Mouse (Mus musculus): ENCODE data around the gene Olfr1288. TPM values are rescaled to one million over a fixed set of nuclear protein-coding genes. Genes with fewer than 3 reads are reported as not detected.

Olfr1288 gene
- not detected in 2 replicates for polyA plus RNA-seq (2015; fragmentation: Nextera tagmentation; extraction: Ambion mirVana)

GRCm38 (mm10) chr2:111473801-111474200, at the start of gene Olfr1288:
Olfr1288 (plus strand) TSS chr2:111474101.
- no peak within 1 kb of the TSS for H3K9ac ChIP-seq (replicated peaks)
- no peak within 1 kb of the TSS for H3K4me3 ChIP-seq
- H3K4me1 ChIP-seq = no peaks in the 10 kb centered on the region
- no peaks in the 10 kb centered on the region for H3K27me3 ChIP-seq
- H3K27ac ChIP-seq (replicated peaks) = no peak within 1 kb of the TSS
- H3K36me3 ChIP-seq = no peaks in the 10 kb centered on the region
- ATAC-seq (replicated peaks) = no peak
- H3K9me3 ChIP-seq = no peaks in the 10 kb centered on the region
- H3K4me2 ChIP-seq (replicated peaks) = no peak within 1 kb of the TSS
- 100% methylated on average over 1 of the region's 1 CpGs for WGBS

- no peak within 1 kb of the TSS for H3K4me2 ChIP-seq (replicated peaks)
- no peaks in the 10 kb centered on the region for H3K36me3 ChIP-seq
- H3K27me3 ChIP-seq = no peaks in the 10 kb centered on the region
- no peak within 1 kb of the TSS for H3K4me3 ChIP-seq
- no peak within 1 kb of the TSS for H3K27ac ChIP-seq (replicated peaks)
- no peak for ATAC-seq (replicated peaks)
- WGBS = 67% methylated on average over 1 of the region's 1 CpGs
- H3K4me1 ChIP-seq = no peaks in the 10 kb centered on the region
- no peaks in the 10 kb centered on the region for H3K9me3 ChIP-seq
- no peak within 1 kb of the TSS for H3K9ac ChIP-seq (replicated peaks)
Observed at GRCm38 (mm10) chr2:111448842-111449241, 25.1 kb upstream of the Olfr1288 start, which contains the start of gene Olfr1287. Olfr1287 (plus strand) TSS chr2:111449142.

GRCm38 (mm10) chr2:111480519-111480918, 6.6 kb downstream of the Olfr1288 start, which contains the start of gene Olfr1289:
Olfr1289 (plus strand) TSS chr2:111480819.
- Histone ChIP-seq H3K9ac (replicated peaks) (no peak within 1 kb of the TSS), H3K9me3 (no peaks in the 10 kb centered on the region), H3K27ac (replicated peaks) (no peak within 1 kb of the TSS), H3K4me1 (no peaks in the 10 kb centered on the region), H3K36me3 (no peaks in the 10 kb centered on the region), H3K27me3 (no peaks in the 10 kb centered on the region), H3K4me2 (replicated peaks) (no peak within 1 kb of the TSS), H3K4me3 (no peak within 1 kb of the TSS)
- WGBS = 72% methylated on average over 1 of the region's 1 CpGs
- ATAC-seq (replicated peaks) = no peak

- H3K27me3 ChIP-seq = no peaks in the 10 kb centered on the region
- no peak within 1 kb of the TSS for H3K4me2 ChIP-seq (replicated peaks)
- no peak within 1 kb of the TSS for H3K9ac ChIP-seq (replicated peaks)
- no peaks in the 10 kb centered on the region for H3K4me1 ChIP-seq
- H3K36me3 ChIP-seq = no peaks in the 10 kb centered on the region
- H3K9me3 ChIP-seq = no peaks in the 10 kb centered on the region
- H3K4me3 ChIP-seq = no peak within 1 kb of the TSS
- WGBS = 82% methylated on average over 5 of the region's 5 CpGs
- H3K27ac ChIP-seq (replicated peaks) = no peak within 1 kb of the TSS
- no peak for ATAC-seq (replicated peaks)
Observed at GRCm38 (mm10) chr2:111493729-111494128, 19.8 kb downstream of the Olfr1288 start, which contains the start of gene Olfr1290. Olfr1290 (minus strand) TSS chr2:111493829.

GRCm38 (mm10) chr2:111496880-111497279, 23.0 kb downstream of the Olfr1288 start, which contains the start of gene Olfr1291-ps1:
Olfr1291-ps1 (plus strand) TSS chr2:111497180.
- H3K4me3 ChIP-seq = no peak within 1 kb of the TSS
- no peak for ATAC-seq (replicated peaks)
- no peak within 1 kb of the TSS for H3K4me2 ChIP-seq (replicated peaks)
- no peaks in the 10 kb centered on the region for H3K4me1 ChIP-seq
- H3K27me3 ChIP-seq = no peaks in the 10 kb centered on the region
- 94% methylated on average over 3 of the region's 3 CpGs for WGBS
- H3K9ac ChIP-seq (replicated peaks) = no peak within 1 kb of the TSS
- no peaks in the 10 kb centered on the region for H3K9me3 ChIP-seq
- H3K36me3 ChIP-seq = no peaks in the 10 kb centered on the region
- no peak within 1 kb of the TSS for H3K27ac ChIP-seq (replicated peaks)

GRCm38 (mm10) chr2:111517451-111517850, 43.5 kb downstream of the Olfr1288 start:
- Histone ChIP-seq H3K9me3 (peaks cover 4% of the 10 kb centered on the region; the same call in 1 of the 2 replicates), H3K27ac (replicated peaks) (no peak overlapping the region), H3K27me3 (no peaks in the 10 kb centered on the region), H3K9ac (replicated peaks) (no peak overlapping the region), H3K4me3 (no peak overlapping the region), H3K36me3 (no peaks in the 10 kb centered on the region), H3K4me2 (replicated peaks) (no peak overlapping the region), H3K4me1 (no peaks in the 10 kb centered on the region)
- WGBS = 91% methylated on average over 10 of the region's 10 CpGs
- no peak for ATAC-seq (replicated peaks)

GRCm38 (mm10) chr2:111524903-111525302, 51.0 kb downstream of the Olfr1288 start, which contains the start of gene Olfr1293-ps:
Olfr1293-ps (plus strand) TSS chr2:111525203.
- Histone ChIP-seq H3K27ac (replicated peaks) (no peak within 1 kb of the TSS), H3K36me3 (no peaks in the 10 kb centered on the region), H3K4me1 (no peaks in the 10 kb centered on the region), H3K4me2 (replicated peaks) (no peak within 1 kb of the TSS), H3K4me3 (no peak within 1 kb of the TSS), H3K9me3 (no peaks in the 10 kb centered on the region), H3K27me3 (no peaks in the 10 kb centered on the region), H3K9ac (replicated peaks) (no peak within 1 kb of the TSS)
- WGBS = 93% methylated on average over 1 of the region's 1 CpGs
- ATAC-seq (replicated peaks) = no peak

Other genes starting within 250 kb of the Olfr1288 start
- not detected in 2 replicates for gene 4930430A15Rik, start 244.5 kb upstream of the Olfr1288 start, polyA plus RNA-seq (2015; fragmentation: Nextera tagmentation; extraction: Ambion mirVana)
- gene Olfr1275, start 238.8 kb upstream of the Olfr1288 start, polyA plus RNA-seq (2015; fragmentation: Nextera tagmentation; extraction: Ambion mirVana) = not detected in 2 replicates
- gene Olfr1276, start 219.6 kb upstream of the Olfr1288 start, polyA plus RNA-seq (2015; fragmentation: Nextera tagmentation; extraction: Ambion mirVana) = not detected in 2 replicates
- gene Olfr1277, start 200.0 kb upstream of the Olfr1288 start, polyA plus RNA-seq (2015; fragmentation: Nextera tagmentation; extraction: Ambion mirVana) = not detected in 2 replicates
- gene Olfr1278, start 184.0 kb upstream of the Olfr1288 start, polyA plus RNA-seq (2015; fragmentation: Nextera tagmentation; extraction: Ambion mirVana) = not detected in 2 replicates
- gene Olfr1279, start 173.5 kb upstream of the Olfr1288 start, polyA plus RNA-seq (2015; fragmentation: Nextera tagmentation; extraction: Ambion mirVana) = not detected in 2 replicates
- not detected in 2 replicates for gene Olfr1280, start 160.1 kb upstream of the Olfr1288 start, polyA plus RNA-seq (2015; fragmentation: Nextera tagmentation; extraction: Ambion mirVana)
- gene Olfr1281, start 147.6 kb upstream of the Olfr1288 start, polyA plus RNA-seq (2015; fragmentation: Nextera tagmentation; extraction: Ambion mirVana) = not detected in 2 replicates
- gene Olfr1282, start 138.0 kb upstream of the Olfr1288 start, polyA plus RNA-seq (2015; fragmentation: Nextera tagmentation; extraction: Ambion mirVana) = not detected in 2 replicates
- gene Olfr1283, start 107.3 kb upstream of the Olfr1288 start, polyA plus RNA-seq (2015; fragmentation: Nextera tagmentation; extraction: Ambion mirVana) = not detected in 2 replicates
- gene Olfr1284, start 98.6 kb upstream of the Olfr1288 start, polyA plus RNA-seq (2015; fragmentation: Nextera tagmentation; extraction: Ambion mirVana) = not detected in 2 replicates
- gene Olfr1286, start 51.0 kb upstream of the Olfr1288 start, polyA plus RNA-seq (2015; fragmentation: Nextera tagmentation; extraction: Ambion mirVana) = not detected in 2 replicates
- not detected in 2 replicates for gene Olfr1287, start 25.0 kb upstream of the Olfr1288 start, polyA plus RNA-seq (2015; fragmentation: Nextera tagmentation; extraction: Ambion mirVana)
- gene Olfr1289, start 6.7 kb downstream of the Olfr1288 start, polyA plus RNA-seq (2015; fragmentation: Nextera tagmentation; extraction: Ambion mirVana) = not detected in 2 replicates
- gene Olfr1290, start 19.7 kb downstream of the Olfr1288 start, polyA plus RNA-seq (2015; fragmentation: Nextera tagmentation; extraction: Ambion mirVana) = not detected in 2 replicates
- gene Olfr1291-ps1, start 23.1 kb downstream of the Olfr1288 start, polyA plus RNA-seq (2015; fragmentation: Nextera tagmentation; extraction: Ambion mirVana) = not detected in 2 replicates
- gene Olfr1293-ps, start 51.1 kb downstream of the Olfr1288 start, polyA plus RNA-seq (2015; fragmentation: Nextera tagmentation; extraction: Ambion mirVana) = not detected in 2 replicates
- not detected in 2 replicates for gene Olfr1294, start 66.2 kb downstream of the Olfr1288 start, polyA plus RNA-seq (2015; fragmentation: Nextera tagmentation; extraction: Ambion mirVana)
- gene Olfr1295, start 95.6 kb downstream of the Olfr1288 start, polyA plus RNA-seq (2015; fragmentation: Nextera tagmentation; extraction: Ambion mirVana) = not detected in 2 replicates
- gene Olfr1297, start 152.4 kb downstream of the Olfr1288 start, polyA plus RNA-seq (2015; fragmentation: Nextera tagmentation; extraction: Ambion mirVana) = not detected in 2 replicates
- not detected in 2 replicates for gene Olfr1298, start 175.1 kb downstream of the Olfr1288 start, polyA plus RNA-seq (2015; fragmentation: Nextera tagmentation; extraction: Ambion mirVana)
- not detected in 2 replicates for gene Olfr1299, start 187.3 kb downstream of the Olfr1288 start, polyA plus RNA-seq (2015; fragmentation: Nextera tagmentation; extraction: Ambion mirVana)

Data from forebrain, embryonic 15.5 days (tissue).